In the genomic region with DNA sequence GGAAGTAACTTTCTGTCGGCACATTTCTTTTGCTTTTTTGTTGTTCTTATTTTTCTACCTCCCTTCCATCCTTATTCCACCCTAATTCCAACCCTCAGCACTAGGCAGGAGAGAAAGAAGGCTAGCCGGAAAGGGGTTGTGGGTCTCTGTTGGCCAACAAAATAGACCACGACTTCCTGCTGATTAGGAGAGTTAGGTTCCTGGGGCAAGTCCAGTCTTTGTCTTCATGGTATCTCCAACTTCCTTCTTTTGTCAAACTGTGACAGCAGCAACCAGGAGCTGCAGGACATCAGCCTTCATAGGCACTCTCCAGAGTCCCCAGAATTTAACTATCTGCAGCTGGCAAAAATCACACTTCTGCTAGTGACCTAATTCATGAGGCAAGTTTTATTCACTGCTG, we compare ENCODE assay signal across 27 mouse cellular contexts. TPM values are rescaled to one million over a fixed set of nuclear protein-coding genes. Genes with fewer than 3 reads are reported as not detected.
DNase-seq lines count a peak whose midpoint lies in the region; ATAC-seq and TF ChIP-seq lines count a peak whose summit lies in the region.
"Had no signal": no experiment of that assay in that cellular context is flagged by ENCODE, and none has a peak within 500 bp of the region (broad histone marks: within the 10 kb centered on the region; RNA-seq: fewer than 3 reads in every experiment).

No protein-coding gene starts in this region.

- H3K27ac ChIP-seq in heart, embryonic 11.5 days (ENCODE audit: low read depth, low read length) = peak overlapping the region; percentile 41; the same call in 1 of the 2 replicates
- no peak overlapping the region for H3K27ac ChIP-seq in lung, embryonic 14.5 days (ENCODE audit: low read depth)
- H3K27ac ChIP-seq: embryonic facial prominence, embryonic 10.5 days; intestine, embryonic 15.5 days; limb, embryonic 15.5 days; midbrain, embryonic 13.5 days; stomach, postnatal 0 days had no signal

- TF ChIP-seq CTCF in lung, embryonic 14.5 days (IDR thresholded peaks at IDR 0.05; ENCODE audit: low read depth) = no peak

- H3K4me1 ChIP-seq in heart, embryonic 11.5 days (ENCODE audit: control insufficient read depth, insufficient read depth, low read length) = no peaks in the 10 kb centered on the region
- no peaks in the 10 kb centered on the region for H3K4me1 ChIP-seq in lung, embryonic 14.5 days (ENCODE audit: insufficient read depth)
- H3K4me1 ChIP-seq: embryonic facial prominence, embryonic 10.5 days; intestine, embryonic 15.5 days; limb, embryonic 15.5 days; midbrain, embryonic 13.5 days had no signal

- 60% methylated on average over 3 of the region's 3 CpGs for WGBS in heart, embryonic 11.5 days (ENCODE audit: insufficient replicate concordance)
- 84% methylated on average over 3 of the region's 3 CpGs for WGBS in lung, embryonic 14.5 days

- no peaks in the 10 kb centered on the region for H3K9me3 ChIP-seq in heart, embryonic 11.5 days (replicated peaks; ENCODE audit: control insufficient read depth, low read length)
- no peaks in the 10 kb centered on the region for H3K9me3 ChIP-seq in lung, embryonic 14.5 days (ENCODE audit: low read depth, low read length)
- H3K9me3 ChIP-seq: embryonic facial prominence, embryonic 10.5 days; intestine, embryonic 15.5 days; limb, embryonic 15.5 days; midbrain, embryonic 13.5 days had no signal

- no peak overlapping the region for H3K9ac ChIP-seq in heart, embryonic 11.5 days (ENCODE audit: low read depth, low read length)
- no peak overlapping the region for H3K9ac ChIP-seq in lung, embryonic 14.5 days
- H3K9ac ChIP-seq: forebrain, postnatal 0 days; intestine, embryonic 15.5 days; limb, embryonic 15.5 days; midbrain, embryonic 13.5 days had no signal

- H3K36me3 ChIP-seq in heart, embryonic 11.5 days (ENCODE audit: control insufficient read depth, insufficient read depth, low read length) = no peaks in the 10 kb centered on the region
- 0 out of 2 replicates have a peak, but pooled peaks cover 13% of the 10 kb centered on the region for H3K36me3 ChIP-seq in lung, embryonic 14.5 days (ENCODE audit: insufficient read depth)
- H3K36me3 ChIP-seq: intestine, embryonic 15.5 days had no signal

- DNase-seq in heart, postnatal 25 days (ENCODE audit: low spot score) = no peak
- DNase-seq in lung, embryonic 14.5 days = peak; percentile 3
- no peak for DNase-seq in lung, postnatal 4 days
- DNase-seq in c-Kit-positive CD71-negative TER-119-negative erythroid progenitor cells, embryonic 14.5 days (ENCODE audit: low read depth) = peak; percentile 10
- no peak for DNase-seq in cerebellum, postnatal 36 days
- DNase-seq: adrenal gland, adult 8-10 months; cerebellum, adult 8-10 months; forebrain, postnatal 0 days; gastrocnemius, postnatal 14 days; heart, adult 18-20 months; heart, postnatal 36 days; kidney, adult 9 months; kidney, postnatal 14 days; left cerebral cortex, postnatal 4 days; right cerebral cortex, postnatal 14 days; thymus, adult 2 months; thymus, postnatal 4 days had no signal

- no peak for ATAC-seq in heart, embryonic 11.5 days (replicated peaks; ENCODE audit: insufficient number of reproducible peaks, low FRiP score, low TSS enrichment)
- no peak for ATAC-seq in lung, embryonic 14.5 days (ENCODE audit: insufficient read depth)
- ATAC-seq in megakaryocyte progenitor cell, adult 5-6 weeks (replicated peaks; ENCODE audit: poor library complexity) = peak; percentile 97
- ATAC-seq: CD4-positive, CD25-positive, alpha-beta regulatory T cell, adult 4 months; forebrain, postnatal 0 days; hindbrain, embryonic 16.5 days; intestine, embryonic 15.5 days; midbrain, embryonic 13.5 days; Patski had no signal

- no peak overlapping the region for H3K4me3 ChIP-seq in heart, embryonic 11.5 days (ENCODE audit: low read depth, low read length)
- H3K4me3 ChIP-seq in lung, embryonic 14.5 days (ENCODE audit: low read depth, low read length) = no peak overlapping the region
- H3K4me3 ChIP-seq: embryonic facial prominence, embryonic 10.5 days; intestine, embryonic 15.5 days; limb, embryonic 15.5 days; midbrain, embryonic 13.5 days had no signal

- no peaks in the 10 kb centered on the region for H3K27me3 ChIP-seq in heart, embryonic 11.5 days (ENCODE audit: control insufficient read depth, insufficient read depth, low read length)
- no peaks in the 10 kb centered on the region for H3K27me3 ChIP-seq in lung, embryonic 14.5 days (ENCODE audit: insufficient read depth, low read length)
- H3K27me3 ChIP-seq: intestine, embryonic 15.5 days; limb, embryonic 15.5 days; midbrain, embryonic 13.5 days; Patski had no signal

- no peak overlapping the region for H3K4me2 ChIP-seq in heart, embryonic 11.5 days
- no peak overlapping the region for H3K4me2 ChIP-seq in lung, embryonic 14.5 days
- H3K4me2 ChIP-seq: intestine, embryonic 15.5 days; limb, embryonic 15.5 days; midbrain, embryonic 13.5 days had no signal

- intact Hi-C loops in heart, postnatal 25 days (cut with DNase I) = no loop called here

RNA-seq across cellular contexts. Expression of a gene that starts 41.4 kb away (rescaled TPM):
- polyA plus RNA-seq in heart, embryonic 11.5 days (2014; fragmentation: Nextera tagmentation; extraction: Ambion mirVana) = 19.5 and 22.5 TPM in 2 replicates
- 1 to 10 TPM; 8.7 to 9.3 TPM for total RNA-seq in heart, postnatal 25 days (2021)
- 19.3 and 23.6 TPM in 2 replicates for polyA plus RNA-seq in lung, embryonic 14.5 days (2014; fragmentation: Nextera tagmentation; extraction: Ambion mirVana)
- 17.4 and 18.5 TPM in 2 replicates for total RNA-seq in megakaryocyte progenitor cell, adult 5-6 weeks (2015)
- total RNA-seq in megakaryocyte progenitor cell, adult 5-6 weeks (2017) = 14.3 and 19.8 TPM in 2 replicates

Comparison
In these comparisons a context has a peak if more than half of its experiments do, and no peak if none do; other contexts are left out.
1. DNase-seq: peak in lung, embryonic 14.5 days (single experiment) and c-Kit-positive CD71-negative TER-119-negative erythroid progenitor cells, embryonic 14.5 days (single experiment); none in heart, postnatal 25 days (single experiment), lung, postnatal 4 days (0 of 2) and cerebellum, postnatal 36 days (0 of 2).